Mouse (Mus musculus): ENCODE measurements around the gene Rims3. TPM values are rescaled to one million over a fixed set of nuclear protein-coding genes. Genes with fewer than 3 reads are reported as not detected.

Gene Rims3
- polyA plus RNA-seq, 1 experiment from 2014 or later: 0.26 TPM

- TF ChIP-seq EP300 (IDR thresholded peaks at IDR 0.05) (no peak), CTCF (IDR thresholded peaks at IDR 0.05) (peak; percentile 7; the same call in 1 of the 2 replicates)
- H3K27me3 ChIP-seq (replicated peaks; ENCODE audit: insufficient read depth, low read length): no peaks in the 10 kb centered on the region
- WGBS: 66% methylated on average over 11 of the region's 11 CpGs
These were observed 40.0 kb downstream of the Rims3 start for GRCm38 (mm10) chr4:120894584-120894983.

DNA sequence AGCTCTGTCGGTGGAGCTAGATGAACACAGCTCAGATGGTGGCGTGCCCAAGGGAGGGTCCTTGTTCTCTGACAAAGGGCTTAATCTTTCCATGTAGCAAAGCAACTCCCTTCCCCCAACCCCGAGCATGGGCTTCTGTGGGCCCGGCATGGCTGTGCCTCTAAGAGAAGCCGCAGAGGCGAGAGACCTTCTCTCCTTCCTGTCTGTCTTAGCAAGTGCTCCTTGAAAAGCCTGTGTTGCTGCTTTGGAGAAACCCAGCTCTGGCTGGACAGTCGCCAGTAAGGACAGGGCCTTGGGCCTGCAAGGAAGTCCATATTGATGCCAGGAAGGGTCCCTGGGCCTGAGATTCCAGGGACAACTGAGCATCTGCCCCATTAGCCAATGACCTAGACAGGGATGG, 40.6 kb downstream of the Rims3 start:
- Histone ChIP-seq H3K9me3 (ENCODE audit: low read length) (no peaks in the 10 kb centered on the region), H3K27ac (ENCODE audit: low read length) (no peak overlapping the region), H3K4me2 (replicated peaks; ENCODE audit: low read depth, low read length) (no peak overlapping the region), H3K4me1 (ENCODE audit: insufficient read depth, low read depth, low read length) (no peaks in the 10 kb centered on the region), H3K9ac (replicated peaks; ENCODE audit: low read depth) (no peak overlapping the region), H3K27me3 (replicated peaks; ENCODE audit: insufficient read depth, low read length) (no peaks in the 10 kb centered on the region), H3K4me3 (ENCODE audit: low read depth, low read length) (no peak overlapping the region), H3K36me3 (ENCODE audit: insufficient read depth, low read length) (no peaks in the 10 kb centered on the region)
- ATAC-seq (no peak), DNase-seq (ENCODE audit: low spot score) (no peak)
- TF ChIP-seq CTCF (IDR thresholded peaks at IDR 0.05) (no peak), EP300 (IDR thresholded peaks at IDR 0.05) (no peak)
- WGBS: 57% methylated on average over 7 of the region's 7 CpGs

More at GRCm38 (mm10) chr4:120894584-120894983, 40.0 kb downstream of the Rims3 start:
- Histone ChIP-seq H3K4me1 (ENCODE audit: insufficient read depth, low read depth, low read length) (no peaks in the 10 kb centered on the region), H3K36me3 (ENCODE audit: insufficient read depth, low read length) (no peaks in the 10 kb centered on the region), H3K9ac (replicated peaks; ENCODE audit: low read depth) (no peak overlapping the region), H3K27ac (ENCODE audit: low read length) (no peak overlapping the region), H3K4me2 (replicated peaks; ENCODE audit: low read depth, low read length) (no peak overlapping the region), H3K9me3 (ENCODE audit: low read length) (no peaks in the 10 kb centered on the region), H3K4me3 (ENCODE audit: low read depth, low read length) (no peak overlapping the region)
- ATAC-seq (no peak), DNase-seq (ENCODE audit: low spot score) (no peak)

- DNase-seq (ENCODE audit: low spot score) (no peak), ATAC-seq (no peak)
- TF ChIP-seq CTCF (IDR thresholded peaks at IDR 0.05) (no peak), EP300 (IDR thresholded peaks at IDR 0.05) (no peak)
- Histone ChIP-seq H3K9me3 (ENCODE audit: low read length) (no peaks in the 10 kb centered on the region), H3K9ac (replicated peaks; ENCODE audit: low read depth) (no peak overlapping the region), H3K4me2 (replicated peaks; ENCODE audit: low read depth, low read length) (no peak overlapping the region), H3K4me3 (ENCODE audit: low read depth, low read length) (no peak overlapping the region), H3K27ac (ENCODE audit: low read length) (no peak overlapping the region), H3K36me3 (ENCODE audit: insufficient read depth, low read length) (no peaks in the 10 kb centered on the region), H3K27me3 (replicated peaks; ENCODE audit: insufficient read depth, low read length) (no peaks in the 10 kb centered on the region), H3K4me1 (ENCODE audit: insufficient read depth, low read depth, low read length) (no peaks in the 10 kb centered on the region)
- WGBS: 61% methylated on average over 7 of the region's 7 CpGs
These were observed 41.4 kb downstream of the Rims3 start for GRCm38 (mm10) chr4:120895810-120896584.

- no peak overlapping the region for H3K4me2 ChIP-seq (replicated peaks; ENCODE audit: low read depth, low read length)
- H3K9me3 ChIP-seq (ENCODE audit: low read length): no peaks in the 10 kb centered on the region
- TF ChIP-seq EP300 (IDR thresholded peaks at IDR 0.05) (no peak), CTCF (IDR thresholded peaks at IDR 0.05) (no peak)
- no peaks in the 10 kb centered on the region for H3K4me1 ChIP-seq (ENCODE audit: insufficient read depth, low read depth, low read length)
- H3K27ac ChIP-seq (ENCODE audit: low read length): no peak overlapping the region
- no peak overlapping the region for H3K9ac ChIP-seq (replicated peaks; ENCODE audit: low read depth)
- 30% methylated on average over 4 of the region's 4 CpGs for WGBS
- no peaks in the 10 kb centered on the region for H3K27me3 ChIP-seq (replicated peaks; ENCODE audit: insufficient read depth, low read length)
- DNase-seq (ENCODE audit: low spot score) (no peak), ATAC-seq (no peak)
- no peaks in the 10 kb centered on the region for H3K36me3 ChIP-seq (ENCODE audit: insufficient read depth, low read length)
- no peak overlapping the region for H3K4me3 ChIP-seq (ENCODE audit: low read depth, low read length)
These were observed 49.9 kb downstream of the Rims3 start for GRCm38 (mm10) chr4:120904533-120904932.

DNA sequence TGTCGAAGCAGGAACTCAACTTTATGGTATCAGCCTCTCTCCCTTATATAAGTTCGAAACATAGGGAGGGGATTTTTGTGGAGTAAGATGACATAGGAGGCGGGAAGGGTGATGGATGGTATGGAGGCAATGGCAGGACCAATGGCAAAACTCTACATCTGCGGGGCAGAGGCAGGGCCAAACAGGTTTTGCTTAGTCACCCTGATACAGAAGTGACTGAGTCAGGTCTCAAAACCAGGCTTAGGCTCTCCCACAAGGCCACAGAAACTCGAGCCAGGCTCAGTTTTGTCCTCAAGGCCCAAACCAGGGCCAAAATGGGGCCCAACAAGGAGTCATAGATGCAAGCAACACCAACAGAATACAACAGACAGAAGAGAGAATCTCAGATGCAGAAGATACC, 51.0 kb downstream of the Rims3 start:
- no peak overlapping the region for H3K4me3 ChIP-seq (ENCODE audit: low read depth, low read length)
- ATAC-seq: no peak
- no peak for DNase-seq (ENCODE audit: low spot score)
- no peaks in the 10 kb centered on the region for H3K27me3 ChIP-seq (replicated peaks; ENCODE audit: insufficient read depth, low read length)
- H3K9me3 ChIP-seq (ENCODE audit: low read length): no peaks in the 10 kb centered on the region
- no peak overlapping the region for H3K4me2 ChIP-seq (replicated peaks; ENCODE audit: low read depth, low read length)
- no peaks in the 10 kb centered on the region for H3K4me1 ChIP-seq (ENCODE audit: insufficient read depth, low read depth, low read length)
- H3K27ac ChIP-seq (ENCODE audit: low read length): no peak overlapping the region
- no peaks in the 10 kb centered on the region for H3K36me3 ChIP-seq (ENCODE audit: insufficient read depth, low read length)
- no peak for TF ChIP-seq EP300 (IDR thresholded peaks at IDR 0.05)
- TF ChIP-seq CTCF (IDR thresholded peaks at IDR 0.05): no peak
- 73% methylated on average over 5 of the region's 5 CpGs for WGBS
- H3K9ac ChIP-seq (replicated peaks; ENCODE audit: low read depth): no peak overlapping the region

GRCm38 (mm10) chr4:120909558-120910150, 55.0 kb downstream of the Rims3 start:
- H3K27me3 ChIP-seq (replicated peaks; ENCODE audit: insufficient read depth, low read length): no peaks in the 10 kb centered on the region
- no peaks in the 10 kb centered on the region for H3K4me1 ChIP-seq (ENCODE audit: insufficient read depth, low read depth, low read length)
- DNase-seq (ENCODE audit: low spot score) (peak; percentile 71), ATAC-seq (no peak)
- no peaks in the 10 kb centered on the region for H3K36me3 ChIP-seq (ENCODE audit: insufficient read depth, low read length)
- no peak overlapping the region for H3K9ac ChIP-seq (replicated peaks; ENCODE audit: low read depth)
- no peak overlapping the region for H3K4me3 ChIP-seq (ENCODE audit: low read depth, low read length)
- no peak overlapping the region for H3K4me2 ChIP-seq (replicated peaks; ENCODE audit: low read depth, low read length)
- WGBS: 29% methylated on average over 15 of the region's 15 CpGs
- TF ChIP-seq EP300 (IDR thresholded peaks at IDR 0.05) (no peak), CTCF (IDR thresholded peaks at IDR 0.05) (peak; percentile 93)
- no peaks in the 10 kb centered on the region for H3K9me3 ChIP-seq (ENCODE audit: low read length)
- no peak overlapping the region for H3K27ac ChIP-seq (ENCODE audit: low read length)

All from lung, postnatal 0 days (tissue).